Mouse (Mus musculus) regulatory T cell (primary cell): Measurements from ENCODE around the gene Gm11568.
"Not testable (repeated sequence)": the region's sequence is repeated elsewhere in the genome, so short reads cannot be mapped to it uniquely, and the experiment has no call there.

ENCODE experiments used
- in situ Hi-C: fragments of 300-600 bp; cut with MboI, MseI; formaldehyde crosslinking; loops from one replicate; pipeline ENCODE4 v1.15.1; 2025; ENCODE audit warnings: high pct_unique_total_duplicates

Gm11568 gene

DNA sequence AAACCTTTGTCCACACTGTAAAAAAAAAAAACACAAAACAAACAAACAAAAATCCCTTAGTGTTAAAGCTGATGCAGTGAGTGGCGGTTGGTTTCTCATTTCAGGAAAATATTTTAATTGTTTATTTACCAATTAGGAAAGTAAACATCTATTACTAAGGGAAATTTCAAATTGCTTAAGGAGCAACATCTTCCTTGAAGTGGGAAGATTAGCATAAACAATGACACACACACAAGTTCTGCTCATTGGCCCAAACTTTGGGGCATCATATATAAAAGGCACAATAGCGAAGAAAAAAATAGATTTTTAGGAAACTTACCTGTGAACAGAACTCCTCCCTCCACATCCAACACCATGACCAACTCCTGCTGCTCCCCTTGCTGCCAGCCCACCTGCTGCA is at the start of gene Gm11568:
Gm11568 (plus strand) TSS at position 301 of the 400 bp plus-strand sequence.
- in situ Hi-C loops = no loop called here

DNA sequence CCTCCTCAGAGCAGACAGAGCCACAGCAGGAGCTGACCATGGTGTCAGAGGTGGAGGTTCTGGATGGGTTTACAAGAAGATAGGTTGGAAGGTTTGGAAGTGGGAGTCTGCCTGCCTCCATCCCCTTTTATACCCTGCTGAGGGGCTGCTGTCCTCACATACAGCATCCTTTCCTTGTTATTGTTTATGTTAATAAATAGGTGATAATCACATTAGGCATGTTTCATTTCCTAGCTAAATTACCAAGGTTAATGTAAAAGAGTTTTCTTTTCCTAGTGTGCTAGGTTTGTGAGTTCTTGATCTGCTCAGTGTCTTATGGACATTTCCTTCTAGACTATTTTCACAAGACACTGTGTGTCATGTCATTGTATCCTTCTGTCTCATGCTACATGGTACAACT is 47.9 kb upstream of the Gm11568 start, which contains the start of gene Krtap4-13:
Krtap4-13 (minus strand) TSS at position 101 of the 400 bp plus-strand sequence.
- in situ Hi-C loops = not testable (repeated sequence)

DNA sequence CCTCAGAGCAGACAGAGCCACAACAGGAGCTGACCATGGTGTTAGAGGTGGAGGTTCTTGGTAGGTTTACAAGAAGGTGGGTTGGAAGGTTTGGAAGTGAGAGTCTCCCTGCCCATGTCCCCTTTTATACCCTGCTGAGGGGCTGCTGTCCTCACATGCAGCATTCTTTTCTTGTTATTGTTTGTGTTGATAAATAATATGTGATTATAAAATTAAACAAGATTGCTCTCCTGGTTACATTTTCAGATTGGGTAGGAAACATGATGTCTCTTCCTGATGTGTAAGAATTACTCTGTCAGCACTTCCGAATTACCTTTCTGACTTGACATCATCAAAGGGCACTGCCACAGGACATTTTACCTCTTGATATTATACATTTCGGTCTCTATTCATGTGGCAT is 42.2 kb upstream of the Gm11568 start, which contains the start of gene Gm11564:
Gm11564 (minus strand) TSS at position 101 of the 400 bp plus-strand sequence.
- in situ Hi-C loops = not testable (repeated sequence)

DNA sequence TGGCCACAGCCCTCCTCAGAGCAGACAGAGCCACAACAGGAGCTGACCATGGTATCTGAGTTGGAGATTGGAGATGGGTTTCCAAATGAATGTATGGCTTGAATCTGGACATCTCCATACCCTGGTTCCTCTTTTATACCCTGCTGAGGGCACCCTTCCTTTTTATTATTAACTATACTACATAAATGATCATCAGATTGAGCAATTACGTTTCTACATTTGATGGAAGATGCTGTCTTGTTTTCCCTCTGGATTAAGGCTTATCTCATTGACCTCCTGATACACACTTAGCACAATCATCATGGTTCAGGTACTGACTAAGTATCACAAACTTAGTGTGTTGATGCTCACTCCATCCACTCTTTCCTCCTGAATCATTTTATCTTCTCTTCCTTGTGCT is 19.8 kb upstream of the Gm11568 start, which contains the start of gene 2300003K06Rik:
2300003K06Rik (minus strand) TSS at position 101 of the 400 bp plus-strand sequence.
- in situ Hi-C loops = no loop called here

DNA sequence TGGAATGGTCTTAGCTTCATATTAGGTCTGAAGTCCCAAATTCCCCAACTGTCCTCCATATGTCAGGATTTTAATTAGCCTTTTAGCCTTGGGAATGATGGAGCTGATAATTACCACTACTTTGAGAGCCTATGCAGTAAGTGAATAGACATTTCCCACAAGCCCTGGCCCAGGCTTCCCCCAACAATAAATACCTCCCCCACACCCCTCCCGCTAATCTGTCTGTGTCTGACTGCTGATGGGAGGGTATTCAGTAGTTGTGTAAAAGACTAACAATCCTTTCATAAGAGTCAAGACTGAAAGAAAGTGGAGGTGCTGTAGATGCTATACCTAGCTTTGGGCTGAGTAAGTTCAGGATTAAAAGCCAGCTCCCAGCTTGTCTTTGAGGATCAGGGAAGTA is 15.5 kb upstream of the Gm11568 start:
- in situ Hi-C loops = no loop called here

DNA sequence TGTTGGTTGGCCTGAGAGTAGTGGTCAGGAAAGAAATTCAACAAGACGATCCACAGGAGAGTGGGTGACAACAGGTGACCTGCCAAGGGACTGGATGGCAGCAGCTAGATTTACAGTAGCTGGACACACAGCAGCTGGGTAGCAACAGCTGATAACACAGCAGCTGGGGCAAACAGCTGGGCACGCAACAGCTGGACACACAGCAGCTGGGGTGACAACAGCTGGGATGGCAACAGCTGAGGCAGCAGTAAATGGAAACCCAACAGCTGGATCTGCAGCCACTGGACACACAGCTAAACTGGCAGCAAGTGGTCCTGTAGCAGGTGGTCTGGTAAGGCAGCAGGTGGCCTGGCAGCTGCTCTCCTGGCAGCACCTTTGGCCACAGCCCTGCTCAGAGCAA is 11.0 kb upstream of the Gm11568 start:
- in situ Hi-C loops = no loop called here

DNA sequence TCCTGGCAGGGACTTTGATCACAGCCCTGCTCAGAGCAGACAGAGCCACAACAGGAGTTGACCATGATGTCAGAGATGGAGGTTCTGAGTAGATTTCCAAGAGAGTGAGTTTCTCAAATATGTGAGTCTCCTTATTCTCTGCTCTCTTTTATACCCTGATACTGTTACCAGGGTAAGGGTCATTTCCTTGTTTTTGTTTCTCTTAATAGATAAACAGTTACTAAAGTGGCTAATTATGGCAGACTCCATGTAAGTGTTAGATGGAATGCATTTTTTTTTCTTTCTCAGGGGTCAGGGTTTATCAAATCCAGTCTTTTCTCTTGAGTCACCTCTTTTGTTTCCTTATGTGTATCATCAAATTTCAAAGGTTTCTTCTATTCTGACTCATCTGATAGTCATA is 6.2 kb upstream of the Gm11568 start, which contains the start of gene Krtap4-16:
Krtap4-16 (minus strand) TSS at position 101 of the 400 bp plus-strand sequence.
- in situ Hi-C loops = no loop called here

DNA sequence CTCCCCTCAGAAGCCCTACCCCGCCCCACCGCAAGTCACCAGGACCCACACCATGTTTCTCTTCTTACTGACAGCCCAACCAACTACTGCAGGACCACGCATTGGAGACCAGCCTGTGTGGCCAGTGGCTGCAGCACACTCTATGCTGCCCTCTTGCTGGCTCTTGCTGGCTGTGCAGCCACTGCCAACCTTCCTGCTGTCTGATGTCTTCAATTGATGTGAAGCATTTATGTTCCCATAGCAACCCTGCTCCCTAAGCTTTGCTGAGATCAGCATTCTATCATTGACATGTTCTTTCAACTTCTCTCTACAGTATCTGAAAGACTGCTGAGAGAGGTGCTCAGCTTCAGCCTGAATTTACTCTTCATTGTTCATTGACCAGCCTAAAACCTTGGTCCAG is 3.6 kb upstream of the Gm11568 start:
- in situ Hi-C loops = no loop called here

DNA sequence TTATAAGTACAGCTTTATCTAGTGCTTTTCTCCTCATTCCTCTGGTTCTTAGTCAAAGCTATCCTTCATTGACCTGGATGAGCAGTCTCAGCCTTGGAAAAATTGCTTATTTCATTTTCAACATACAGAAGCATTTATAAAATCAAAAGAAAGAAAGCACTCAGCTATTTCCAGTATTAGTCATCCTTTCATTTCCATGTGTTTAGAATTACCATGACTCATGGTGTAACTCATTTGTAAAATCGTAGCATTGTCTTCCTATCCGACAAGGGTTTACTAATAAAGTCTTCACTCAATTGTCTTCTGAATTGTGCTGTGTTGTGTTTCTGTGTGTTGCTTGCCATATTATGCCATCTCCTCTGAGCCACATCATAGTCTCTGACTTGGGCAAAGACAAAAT is 1.0 kb downstream of the Gm11568 start:
- in situ Hi-C loops = no loop called here

DNA sequence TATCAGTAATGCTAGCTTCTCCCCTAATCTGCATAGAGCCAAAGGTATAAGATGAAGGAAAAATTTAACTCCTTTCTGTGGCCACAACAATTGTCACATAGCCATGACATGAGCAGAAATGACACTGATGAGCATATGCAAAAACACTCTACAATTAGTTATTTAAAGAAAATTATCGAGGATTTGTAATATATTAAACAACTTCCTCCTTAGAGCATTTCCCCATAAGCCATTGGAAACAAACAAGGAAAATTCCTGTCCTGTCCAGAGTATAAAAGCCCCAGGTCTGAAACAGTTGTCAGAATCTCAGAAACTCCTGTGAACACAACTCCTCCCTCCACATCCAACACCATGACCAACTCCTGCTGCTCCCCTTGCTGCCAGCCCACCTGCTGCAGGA is 6.5 kb downstream of the Gm11568 start, which contains the start of gene Gm11559:
Gm11559 (plus strand) TSS at position 301 of the 400 bp plus-strand sequence.
- in situ Hi-C loops = not testable (repeated sequence)

DNA sequence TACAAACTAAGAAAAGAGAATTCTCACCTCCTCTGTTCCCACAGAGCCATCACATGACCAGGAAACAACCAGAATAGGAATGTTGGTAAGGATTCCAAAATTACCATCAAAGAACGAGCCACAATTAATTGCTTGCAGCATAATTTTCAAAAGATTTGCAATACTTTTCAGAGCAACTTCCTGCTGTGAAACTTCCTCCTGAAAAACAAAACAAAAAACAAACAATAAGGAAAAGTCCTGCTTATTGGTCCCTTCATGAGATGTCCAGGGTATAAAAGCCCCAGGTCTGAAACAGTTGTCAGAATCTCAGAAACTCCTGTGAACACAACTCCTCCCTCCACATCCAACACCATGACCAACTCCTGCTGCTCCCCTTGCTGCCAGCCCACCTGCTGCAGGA is 15.4 kb downstream of the Gm11568 start, which contains the start of gene Krtap9-1:
Krtap9-1 (plus strand) TSS at position 301 of the 400 bp plus-strand sequence.
- in situ Hi-C loops = not testable (repeated sequence)

DNA sequence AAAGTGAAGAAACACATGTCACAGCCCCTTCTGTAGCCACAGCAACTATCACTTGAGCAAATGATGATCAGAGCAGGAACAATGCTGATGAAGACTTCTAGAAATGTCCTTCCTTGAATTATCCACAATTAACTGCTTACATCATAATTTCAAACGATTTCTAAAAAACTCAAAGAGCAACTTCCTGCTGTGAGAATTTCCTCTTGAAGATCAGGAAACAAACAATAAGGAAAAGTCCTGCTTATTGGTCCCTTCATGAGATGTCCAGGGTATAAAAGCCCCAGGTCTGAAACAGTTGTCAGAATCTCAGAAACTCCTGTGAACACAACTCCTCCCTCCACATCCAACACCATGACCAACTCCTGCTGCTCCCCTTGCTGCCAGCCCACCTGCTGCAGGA is 21.2 kb downstream of the Gm11568 start, which contains the start of gene Gm11567:
Gm11567 (plus strand) TSS at position 301 of the 400 bp plus-strand sequence.
- in situ Hi-C loops = not testable (repeated sequence)

DNA sequence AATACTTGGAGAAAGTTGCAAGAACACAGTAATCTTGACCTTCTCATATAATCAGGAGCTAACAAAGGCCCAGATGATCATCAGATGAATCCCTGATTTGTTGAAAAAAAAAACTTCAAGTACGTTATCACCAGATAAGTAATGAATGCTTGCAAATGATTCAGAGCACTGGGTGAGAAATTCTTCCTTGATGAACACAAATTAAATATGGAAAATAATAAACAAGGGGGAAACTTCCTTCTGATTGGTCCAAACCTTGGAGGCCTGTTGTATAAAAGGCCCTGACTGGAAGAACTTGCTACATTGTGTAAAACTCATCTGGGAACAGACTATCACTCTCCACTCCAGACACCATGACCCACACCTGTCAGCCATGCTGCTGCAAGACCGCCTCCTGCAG is 49.9 kb downstream of the Gm11568 start, which contains the start of gene Krtap31-1:
Krtap31-1 (plus strand) TSS at position 301 of the 400 bp plus-strand sequence.
- in situ Hi-C loops = no loop called here
